Mouse (Mus musculus) forebrain, postnatal 0 days (tissue): ENCODE data around the gene Ptpa. TPM values are rescaled to one million over a fixed set of nuclear protein-coding genes. Genes with fewer than 3 reads are reported as not detected.

Experiments
- ATAC-seq: fragments of 200-750 bp; cut with Nextera tagmentation; 2 replicates; pipeline ENCODE4 v1.8.0; 2017; ENCODE audit warnings: mild to moderate bottlenecking, moderate library complexity
- DNase-seq: peaks from one replicate; pipeline ENCODE4 v3.0.0-alpha.2; 2015
- H3K27ac ChIP-seq: fragments of 300-500 bp; sonication (generic); 2 replicates; pipeline ENCODE4 v1.5.1; 2014; ENCODE audit warnings: low read depth, mild to moderate bottlenecking, antibody characterized with exemption, low read length, moderate library complexity, mixed read lengths
- H3K27me3 ChIP-seq: fragments of 300-500 bp; sonication (generic); 2 replicates; pipeline ENCODE4 v1.6.1; 2014; ENCODE audit warnings: mild to moderate bottlenecking, low read length, mixed read lengths; ENCODE audit not compliant: insufficient read depth
- H3K36me3 ChIP-seq: fragments of 300-500 bp; sonication (generic); 2 replicates; pipeline ENCODE4 v1.6.1; 2014; ENCODE audit warnings: mild to moderate bottlenecking, moderate library complexity; ENCODE audit not compliant: insufficient read depth
- H3K4me1 ChIP-seq: fragments of 300-500 bp; sonication (generic); 2 replicates; pipeline ENCODE4 v1.6.1; 2014; ENCODE audit warnings: antibody characterized with exemption; ENCODE audit not compliant: insufficient read depth
- H3K4me2 ChIP-seq: fragments of 300-500 bp; sonication (generic); 2 replicates; pipeline ENCODE4 v1.6.1; 2014; ENCODE audit warnings: low read depth, mild to moderate bottlenecking, moderate library complexity
- H3K4me3 ChIP-seq: fragments of 300-500 bp; sonication (generic); 2 replicates; pipeline ENCODE4 v1.5.1; 2014; ENCODE audit warnings: low read depth, low read length, mixed read lengths
- H3K9ac ChIP-seq: fragments of 300-500 bp; sonication (generic); 2 replicates; pipeline ENCODE4 v1.6.1; 2014; ENCODE audit warnings: mild to moderate bottlenecking
- H3K9me3 ChIP-seq: fragments of 300-500 bp; sonication (generic); 2 replicates; pipeline ENCODE4 v1.6.1; 2016; ENCODE audit warnings: low read length
- CTCF ChIP-seq: sonication (generic); IDR thresholded peaks from 2 replicates; pipeline ENCODE4 v1.5.1; 2016; ENCODE audit warnings: antibody characterized with exemption, control low read depth, low read depth
- WGBS: fragments of 180-500 bp; shearing (Covaris S2); extraction: QIAGEN DNeasy Blood & Tissue Kit; methylation state at CpG from one replicate; pipeline ENCODE4 v1.1.7; 2014; 5-methylcytosine and 5-hydroxymethylcytosine counted together
- polyA plus RNA-seq: library from polyadenylated mRNA; unstranded; fragments of >200 nt; fragmentation: Nextera tagmentation; extraction: Ambion mirVana; gene quantifications from 2 replicates; pipeline ENCODE4 v1.2.1, GENCODE M21; 2015
- total RNA-seq: library from RNA; depleted of rRNA; stranded (reverse); fragments of >200 nt; gene quantifications from 2 replicates; pipeline ENCODE4 v1.2.3, GENCODE M21; 2014

Gene Ptpa
- total and polyA plus RNA-seq, 2 experiments from 2014 or later: 132 to 148 TPM

GRCm38 (mm10) chr2:30475457-30475856, 59.6 kb downstream of the Ptpa start:
- Histone ChIP-seq H3K4me2 (no peak overlapping the region), H3K27ac (no peak overlapping the region), H3K9me3 (no peaks in the 10 kb centered on the region), H3K4me3 (no peak overlapping the region), H3K4me1 (peaks cover 10% of the 10 kb centered on the region), H3K9ac (no peak overlapping the region), H3K27me3 (no peaks in the 10 kb centered on the region), H3K36me3 (no peaks in the 10 kb centered on the region)
- 82% methylated on average over 7 of the region's 7 CpGs for WGBS
- TF ChIP-seq CTCF: no peak
- no peak for ATAC-seq
- DNase-seq: no peak

GRCm38 (mm10) chr2:30476241-30476640, 60.4 kb downstream of the Ptpa start:
- H3K27me3 ChIP-seq: no peaks in the 10 kb centered on the region
- DNase-seq (no peak), ATAC-seq (no peak)
- no peak overlapping the region for H3K27ac ChIP-seq
- no peaks in the 10 kb centered on the region for H3K9me3 ChIP-seq
- WGBS: 64% methylated on average over 2 of the region's 2 CpGs
- no peak overlapping the region for H3K4me2 ChIP-seq
- no peak overlapping the region for H3K9ac ChIP-seq
- no peak for TF ChIP-seq CTCF
- H3K36me3 ChIP-seq: no peaks in the 10 kb centered on the region; the same call in 1 of the 2 replicates
- H3K4me1 ChIP-seq: peaks cover 4% of the 10 kb centered on the region
- no peak overlapping the region for H3K4me3 ChIP-seq

GRCm38 (mm10) chr2:30478526-30478925, 62.7 kb downstream of the Ptpa start:
- 79% methylated on average over 1 of the region's 1 CpGs for WGBS
- ATAC-seq (no peak), DNase-seq (no peak)
- Histone ChIP-seq H3K4me1 (peaks cover 3% of the 10 kb centered on the region; the same call in 1 of the 2 replicates), H3K9me3 (no peaks in the 10 kb centered on the region), H3K9ac (no peak overlapping the region), H3K4me2 (no peak overlapping the region), H3K27ac (no peak overlapping the region), H3K27me3 (no peaks in the 10 kb centered on the region), H3K4me3 (no peak overlapping the region), H3K36me3 (no peaks in the 10 kb centered on the region; the same call in 1 of the 2 replicates)
- TF ChIP-seq CTCF: no peak

DNA sequence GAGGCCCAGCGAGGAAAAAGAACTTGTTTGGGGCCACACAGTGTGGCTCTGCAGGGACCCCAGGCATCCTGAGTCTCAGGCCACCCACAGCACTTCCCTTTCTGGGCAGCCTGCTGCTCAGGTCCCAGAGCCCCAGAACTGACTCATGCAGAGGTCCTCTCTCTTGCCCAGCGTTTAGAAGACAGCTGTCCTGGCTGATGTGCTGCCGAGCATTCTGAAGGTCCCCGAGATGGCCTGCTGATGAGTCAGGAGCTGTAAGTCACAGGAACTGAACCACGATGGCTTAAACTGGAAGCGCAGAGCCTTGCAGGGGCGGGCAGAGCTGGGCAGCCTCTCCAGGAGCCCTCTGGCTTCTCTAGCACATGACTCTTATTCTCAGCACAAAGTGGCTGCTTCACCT, 71.8 kb downstream of the Ptpa start:
- ATAC-seq (no peak), DNase-seq (no peak)
- H3K27ac ChIP-seq: no peak overlapping the region
- no peaks in the 10 kb centered on the region for H3K36me3 ChIP-seq
- H3K4me1 ChIP-seq: no peaks in the 10 kb centered on the region
- no peaks in the 10 kb centered on the region for H3K9me3 ChIP-seq
- no peak overlapping the region for H3K4me2 ChIP-seq
- no peak overlapping the region for H3K4me3 ChIP-seq
- H3K27me3 ChIP-seq: no peaks in the 10 kb centered on the region
- 38% methylated on average over 7 of the region's 7 CpGs for WGBS
- no peak overlapping the region for H3K9ac ChIP-seq
- TF ChIP-seq CTCF: no peak

- DNase-seq: no peak
- Histone ChIP-seq H3K27ac (no peak overlapping the region), H3K27me3 (no peaks in the 10 kb centered on the region), H3K36me3 (no peaks in the 10 kb centered on the region), H3K9ac (no peak overlapping the region), H3K4me3 (no peak overlapping the region), H3K9me3 (no peaks in the 10 kb centered on the region), H3K4me2 (no peak overlapping the region), H3K4me1 (no peaks in the 10 kb centered on the region)
- no peak for TF ChIP-seq CTCF
- 81% methylated on average over 2 of the region's 2 CpGs for WGBS
- ATAC-seq: no peak
These were observed 74.5 kb downstream of the Ptpa start for GRCm38 (mm10) chr2:30490384-30490783.

DNA sequence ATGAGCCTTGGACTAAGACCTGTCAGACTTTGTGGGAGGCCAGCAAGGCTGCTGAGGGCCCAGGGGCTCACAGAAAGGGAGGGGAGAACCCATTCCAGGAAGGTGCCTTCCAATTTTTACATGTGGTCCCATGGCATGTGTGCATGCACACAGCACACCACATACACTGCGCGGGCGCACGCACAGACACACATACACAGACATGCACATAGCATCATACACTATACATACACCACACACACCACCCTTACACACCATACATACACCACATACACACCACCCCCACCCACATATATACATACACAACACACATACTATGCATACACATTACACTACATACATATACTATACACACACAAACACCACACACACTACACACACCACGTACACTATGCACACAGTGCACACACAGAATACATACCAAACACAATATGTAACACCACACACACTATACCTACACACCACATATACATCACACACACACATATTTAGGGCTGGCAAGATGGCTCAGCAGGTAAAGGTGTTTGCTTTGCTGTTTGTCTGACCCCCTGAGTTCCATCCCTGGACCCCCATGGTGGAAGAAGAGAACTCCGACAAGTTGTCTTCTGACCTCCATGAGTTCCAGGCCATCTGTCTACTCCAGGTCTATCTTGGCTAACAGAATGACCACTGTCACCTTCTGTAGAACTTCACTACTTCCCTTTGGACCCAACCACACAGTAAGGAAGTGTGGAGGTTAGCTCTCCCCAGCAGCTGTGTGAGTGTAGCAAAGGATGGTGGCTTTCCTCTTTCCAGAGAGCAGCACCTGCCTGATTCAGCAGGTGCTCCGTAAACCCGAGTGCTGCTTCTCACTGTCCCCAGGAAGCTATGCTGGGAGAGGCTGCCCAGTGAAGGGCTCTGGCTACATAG, 79.4 kb downstream of the Ptpa start:
- ATAC-seq (no peak; the same call in 1 of the 2 replicates), DNase-seq (no peak)
- 77% methylated on average over 8 of the region's 8 CpGs for WGBS

More for the DNA sequence above, 79.4 kb downstream of the Ptpa start:
- Histone ChIP-seq H3K4me3 (peak overlapping the region; percentile 23; the same call in 1 of the 2 replicates), H3K27ac (no peak overlapping the region), H3K36me3 (no peaks in the 10 kb centered on the region), H3K4me1 (peaks cover 6% of the 10 kb centered on the region; the same call in 1 of the 2 replicates), H3K4me2 (peak overlapping the region; percentile 59), H3K9me3 (no peaks in the 10 kb centered on the region), H3K9ac (no peak overlapping the region), H3K27me3 (no peaks in the 10 kb centered on the region)
- no peak for TF ChIP-seq CTCF
